Mouse (Mus musculus) frontal cortex, adult 2 months (tissue): ENCODE results near the gene Atp5f1. TPM values are rescaled to one million over a fixed set of nuclear protein-coding genes. Genes with fewer than 3 reads are reported as not detected.
"Not testable (repeated sequence)": the region's sequence is repeated elsewhere in the genome, so short reads cannot be mapped to it uniquely, and the experiment has no call there.

Experiments
- DNase-seq, 2 experiments: peaks; one replicate each; pipeline ENCODE4 v3.0.0; 2022; ENCODE audit warnings: low spot score in 1 of 2; ENCODE audit errors: extremely low spot score in 1 of 2
- polyA plus RNA-seq: library from polyadenylated mRNA; depleted of rRNA; stranded (reverse); fragments of >200 nt; gene quantifications from 2 replicates; pipeline ENCODE4 v1.2.3, GENCODE M21; 2012

The Atp5f1 gene
- polyA plus RNA-seq, 1 experiment, result 347 TPM

- no peak for DNase-seq
These were observed 27.4 kb downstream of the Atp5f1 start, which contains the start of gene I830077J02Rik for GRCm38 (mm10) chr3:105932240-105933071. Gene I830077J02Rik (minus strand): TSS chr3:105932664.

- DNase-seq, result no peak
These were observed 28.8 kb downstream of the Atp5f1 start for GRCm38 (mm10) chr3:105931095-105931494.

GRCm38 (mm10) chr3:105929821-105930220 lies 30.1 kb downstream of the Atp5f1 start:
- DNase-seq, result no peak

GRCm38 (mm10) chr3:105928781-105929180 lies 31.1 kb downstream of the Atp5f1 start:
- DNase-seq, result no peak

GRCm38 (mm10) chr3:105928195-105928569 lies 31.7 kb downstream of the Atp5f1 start:
- DNase-seq, result no peak

GRCm38 (mm10) chr3:105927561-105928194 lies 32.2 kb downstream of the Atp5f1 start:
- DNase-seq, result no peak

GRCm38 (mm10) chr3:105924616-105925015 lies 35.3 kb downstream of the Atp5f1 start:
- DNase-seq, result no peak

GRCm38 (mm10) chr3:105921959-105922358 lies 37.9 kb downstream of the Atp5f1 start:
- DNase-seq, result no peak

GRCm38 (mm10) chr3:105920743-105921142 lies 39.2 kb downstream of the Atp5f1 start:
- not testable (repeated sequence) for DNase-seq

- DNase-seq, result no peak
These were observed 41.5 kb downstream of the Atp5f1 start for GRCm38 (mm10) chr3:105918355-105918745.

GRCm38 (mm10) chr3:105917656-105918354 lies 42.1 kb downstream of the Atp5f1 start:
- DNase-seq, result no peak

GRCm38 (mm10) chr3:105916455-105916854 lies 43.4 kb downstream of the Atp5f1 start:
- DNase-seq, result not testable (repeated sequence)

GRCm38 (mm10) chr3:105915281-105915680 lies 44.6 kb downstream of the Atp5f1 start:
- DNase-seq, result no peak

GRCm38 (mm10) chr3:105913839-105914681 lies 45.8 kb downstream of the Atp5f1 start:
- DNase-seq, result no peak

- DNase-seq, result no peak
These were observed 47.6 kb downstream of the Atp5f1 start for GRCm38 (mm10) chr3:105912097-105912880.

- no peak for DNase-seq
These were observed 49.2 kb downstream of the Atp5f1 start for GRCm38 (mm10) chr3:105910519-105911190.

GRCm38 (mm10) chr3:105908976-105909375 lies 50.9 kb downstream of the Atp5f1 start:
- DNase-seq, result no peak

GRCm38 (mm10) chr3:105907956-105908655 lies 51.8 kb downstream of the Atp5f1 start:
- no peak for DNase-seq
